Mouse (Mus musculus) erythroblast, adult 5-6 weeks (primary cell): ENCODE results near the gene Ralbp1. TPM values are rescaled to one million over a fixed set of nuclear protein-coding genes. Genes with fewer than 3 reads are reported as not detected.
A peak's percentile ranks its signal among the peaks of the same experiment; 100 is the strongest.

ENCODE experiments used
- ATAC-seq: replicated peaks from 2 replicates; pipeline ENCODE4 v1.8.0; 2016; ENCODE audit warnings: moderate number of reproducible peaks, mild to moderate bottlenecking, moderate TSS enrichment, inconsistent platforms; ENCODE audit not compliant: poor library complexity, low FRiP score, severe bottlenecking
- total RNA-seq, 2 experiments: library from RNA; stranded (forward) in 1 of 2; stranded (reverse) in 1 of 2; fragments of 150-400 nt in 1 of 2; fragments of 200-764, 138-1000 nt in 1 of 2; gene quantifications; 2 replicates each; pipeline versions ENCODE4 v1.2.3 to v1.2.4; 2015 to 2017; ENCODE audit warnings: low replicate concordance in 2 of 2

The Ralbp1 gene
- total RNA-seq (2015; ENCODE audit: low replicate concordance), result 24.0 and 35.5 TPM in 2 replicates
- 83.8 and 90.1 TPM in 2 replicates for total RNA-seq (2017; ENCODE audit: low replicate concordance)

DNA sequence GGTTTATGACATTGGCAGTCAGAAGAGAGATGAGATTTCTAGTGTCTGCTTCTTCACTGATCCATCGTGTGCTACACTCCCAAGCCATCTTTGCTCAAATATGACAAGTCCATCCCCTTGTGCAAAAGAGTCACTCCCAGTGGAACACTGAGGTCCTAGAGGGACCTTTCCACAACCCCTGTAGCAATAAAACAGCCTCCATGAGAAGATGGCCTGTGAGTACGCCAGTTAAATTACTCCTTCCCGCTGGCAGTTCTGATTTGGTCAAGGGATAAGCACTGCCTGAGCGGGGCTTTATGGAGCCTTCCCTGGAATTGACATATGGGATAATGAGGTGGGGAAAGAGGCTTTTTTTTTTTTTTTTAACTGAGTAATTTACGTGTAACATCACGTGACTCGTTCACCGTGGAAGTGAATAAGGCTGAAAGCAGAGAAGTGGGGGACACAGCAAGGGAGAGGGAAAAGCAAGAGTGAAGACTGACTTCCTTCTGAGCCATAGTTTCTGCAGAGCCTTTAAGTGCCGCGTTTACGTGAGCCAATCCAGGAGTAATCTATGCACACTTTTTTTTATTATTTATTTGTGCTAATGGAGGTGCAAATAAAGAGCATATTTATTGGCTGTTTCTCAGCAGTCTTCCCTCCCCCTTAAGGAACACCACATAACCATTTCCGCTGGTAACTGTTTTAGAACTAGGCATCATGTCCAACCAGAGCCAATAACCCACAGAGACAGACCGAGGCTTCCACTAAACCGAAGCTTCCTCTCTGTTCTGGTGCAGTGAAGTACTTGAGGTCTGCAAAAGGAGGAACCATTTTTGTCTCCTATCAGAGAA lies at the start of gene Ralbp1:
Gene Ralbp1, minus strand, starts transcription at position 102 of the 833 bp plus-strand sequence.
- ATAC-seq, result 0 out of 2 replicates have a peak, but pooled peaks have one; percentile 12

DNA sequence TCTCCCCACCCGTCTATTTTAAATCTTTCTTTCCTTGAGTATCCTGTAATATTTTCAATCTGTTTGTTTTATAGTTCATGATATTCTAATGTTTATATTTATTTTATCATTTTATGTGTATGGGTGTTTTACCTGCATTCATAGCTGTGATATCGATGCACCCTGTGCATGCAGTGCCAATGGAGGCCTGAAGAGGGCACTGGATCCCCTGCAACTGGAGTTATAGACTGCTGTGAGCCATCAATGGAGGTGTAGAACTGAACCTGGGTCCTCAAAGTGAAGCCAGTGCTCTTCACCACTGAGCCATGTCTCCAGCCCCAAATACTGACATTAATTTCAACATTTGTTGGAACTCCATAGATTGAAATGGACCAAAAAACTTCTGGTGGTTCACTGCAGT lies 48.1 kb upstream of the Ralbp1 start:
- ATAC-seq, result peak; percentile 79

DNA sequence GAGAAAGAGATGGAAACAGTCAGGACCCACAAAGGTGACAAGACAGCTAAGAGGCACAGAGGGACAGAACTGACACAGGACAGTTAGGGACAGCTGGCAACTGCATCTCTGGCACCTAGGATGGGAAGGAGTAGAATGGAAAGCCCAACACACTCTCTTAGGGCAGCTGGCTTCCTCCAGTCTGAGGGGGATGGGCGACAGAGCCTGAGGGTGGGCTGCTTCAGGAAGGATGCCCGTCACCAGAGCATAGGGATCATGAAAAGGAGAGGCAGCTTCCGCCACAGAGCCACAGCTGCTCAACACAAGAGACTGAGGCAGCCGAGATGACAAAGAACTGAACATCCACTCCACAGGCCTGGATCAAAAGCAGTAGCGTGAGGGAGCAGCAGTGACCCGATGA lies 45.9 kb upstream of the Ralbp1 start:
- no peak for ATAC-seq

DNA sequence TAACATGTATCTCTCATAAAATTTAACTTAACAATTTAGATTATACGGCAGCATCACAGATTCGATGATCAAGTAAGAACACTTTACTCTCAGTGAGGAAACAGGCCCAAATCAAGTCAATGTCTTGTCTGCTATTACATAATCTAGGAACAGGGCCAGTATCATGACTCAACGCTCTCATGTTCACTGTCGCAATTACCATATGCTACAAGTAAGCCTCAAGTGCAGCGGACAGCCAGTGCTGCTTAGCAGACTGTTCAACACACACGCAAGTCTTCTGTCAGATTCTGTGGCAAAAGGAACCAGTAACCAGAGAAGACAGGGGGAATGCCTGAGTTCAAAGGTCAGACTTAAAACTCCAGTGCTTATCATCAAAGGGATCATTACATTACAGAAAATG lies 45.4 kb upstream of the Ralbp1 start:
- no peak for ATAC-seq

DNA sequence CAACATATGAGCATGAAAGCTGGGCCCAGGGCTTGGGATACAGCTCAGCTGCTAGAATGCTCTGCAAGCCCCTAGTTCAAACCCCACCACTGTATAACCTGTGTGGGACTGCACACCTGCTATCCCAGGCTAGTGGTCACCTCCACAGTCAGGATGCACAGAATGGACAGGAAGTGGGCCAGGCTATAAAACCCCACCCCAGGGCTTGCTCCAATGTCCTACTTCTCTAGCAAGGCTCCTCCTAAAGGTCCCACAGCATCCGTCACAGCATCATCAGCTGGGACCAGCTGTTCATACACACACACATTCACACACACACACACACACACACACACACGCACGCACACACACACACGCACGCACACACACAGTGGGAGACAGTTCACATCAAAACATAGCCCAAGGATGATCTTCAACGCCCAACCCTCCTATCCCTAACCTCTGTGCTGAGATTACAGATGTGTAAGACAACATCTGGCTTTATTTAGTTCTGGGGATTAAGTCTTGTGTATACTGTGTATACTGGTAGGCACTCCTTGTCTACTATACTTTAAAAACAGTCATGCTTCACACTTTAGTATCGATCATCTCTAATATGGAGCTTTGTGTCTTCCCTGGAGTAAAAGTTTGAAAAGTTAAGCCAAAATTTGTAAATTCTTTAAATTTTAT lies 44.7 kb upstream of the Ralbp1 start:
- no peak for ATAC-seq

DNA sequence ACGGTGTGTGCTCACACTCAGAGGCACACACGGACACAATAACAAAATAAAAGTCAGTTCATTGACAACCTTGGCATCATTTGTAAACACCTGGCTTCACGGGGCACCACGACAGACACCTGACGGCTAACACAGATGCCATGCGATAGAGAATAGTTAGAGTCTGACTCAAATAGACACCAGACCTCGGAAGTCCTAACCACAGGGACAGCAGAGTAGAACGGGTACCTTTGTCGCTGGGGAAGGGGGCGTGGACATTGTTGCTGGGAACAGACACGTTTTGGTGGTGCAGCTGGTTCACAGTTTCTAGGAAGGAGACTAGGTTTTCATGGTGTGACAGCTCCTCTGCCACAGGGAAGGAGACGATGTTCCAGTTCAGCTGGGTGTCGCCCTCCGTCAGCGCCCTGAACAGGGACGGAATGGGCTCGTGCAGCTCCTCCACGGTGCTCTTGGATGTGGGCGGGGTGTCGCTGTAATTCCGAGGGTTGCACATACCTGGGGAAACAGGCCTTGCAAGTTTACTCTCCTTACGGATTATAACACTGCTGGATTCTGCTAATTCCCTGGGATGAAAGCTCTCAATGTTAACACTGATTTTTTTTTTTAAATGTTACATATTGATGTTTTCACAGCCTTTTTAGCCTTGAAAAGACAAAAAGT lies 43.9 kb upstream of the Ralbp1 start:
- ATAC-seq, result no peak

DNA sequence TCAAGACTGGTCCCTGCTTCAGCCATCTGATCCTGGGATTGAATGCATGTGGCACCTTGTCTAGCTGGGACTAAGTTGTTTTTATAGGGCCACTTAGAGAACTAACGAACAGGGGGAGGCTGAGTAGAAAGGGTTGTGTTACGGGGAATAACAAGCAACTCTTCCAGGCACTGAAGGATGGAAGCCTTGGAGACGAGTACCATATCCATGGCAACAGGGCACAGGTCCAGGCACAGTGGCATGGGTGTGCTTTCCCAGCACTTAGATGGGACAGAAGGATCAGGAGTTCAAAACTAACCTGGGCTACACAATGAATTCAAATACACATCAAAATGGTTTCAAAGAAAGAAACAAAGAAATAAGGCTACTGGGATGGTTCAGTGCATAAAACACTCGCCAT lies 41.5 kb upstream of the Ralbp1 start:
- ATAC-seq, result no peak

DNA sequence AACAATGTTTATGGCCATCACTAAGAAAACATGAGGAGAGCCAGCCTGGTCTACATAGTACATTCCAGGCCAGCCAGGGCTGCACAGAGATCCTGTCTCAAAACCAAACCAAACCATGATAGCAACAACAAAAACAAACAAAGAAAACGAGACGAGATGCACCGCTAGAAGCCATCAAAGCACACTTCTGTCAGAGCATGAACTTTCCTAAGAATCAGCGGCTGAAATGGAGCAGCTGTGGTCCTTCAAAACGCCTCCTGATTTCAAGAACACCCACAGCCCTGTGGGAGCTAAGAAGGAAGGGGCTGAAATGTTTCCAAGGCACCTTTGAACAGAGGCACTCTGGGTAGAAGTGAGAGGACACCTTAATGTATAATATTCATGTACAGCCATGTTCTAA lies 38.6 kb upstream of the Ralbp1 start:
- no peak for ATAC-seq

DNA sequence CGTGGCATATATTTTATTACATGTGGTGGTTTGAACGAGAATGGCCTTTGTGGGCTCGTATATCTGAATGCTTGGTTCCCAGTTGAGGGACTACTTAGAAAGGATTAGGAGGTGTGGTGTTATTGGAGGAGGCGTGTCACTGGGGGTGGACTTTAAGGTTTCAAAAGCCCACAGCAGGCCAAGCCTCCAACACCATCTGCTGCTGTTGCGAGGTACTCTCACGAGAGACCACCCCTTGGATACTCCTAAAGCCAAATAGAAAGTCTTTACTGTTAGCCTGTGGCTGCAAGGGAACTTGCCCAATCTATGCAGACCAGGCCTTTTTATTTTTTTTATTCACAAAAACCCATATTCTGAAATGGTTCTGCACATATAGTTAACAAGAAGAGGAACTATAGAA lies 36.4 kb upstream of the Ralbp1 start:
- no peak for ATAC-seq

DNA sequence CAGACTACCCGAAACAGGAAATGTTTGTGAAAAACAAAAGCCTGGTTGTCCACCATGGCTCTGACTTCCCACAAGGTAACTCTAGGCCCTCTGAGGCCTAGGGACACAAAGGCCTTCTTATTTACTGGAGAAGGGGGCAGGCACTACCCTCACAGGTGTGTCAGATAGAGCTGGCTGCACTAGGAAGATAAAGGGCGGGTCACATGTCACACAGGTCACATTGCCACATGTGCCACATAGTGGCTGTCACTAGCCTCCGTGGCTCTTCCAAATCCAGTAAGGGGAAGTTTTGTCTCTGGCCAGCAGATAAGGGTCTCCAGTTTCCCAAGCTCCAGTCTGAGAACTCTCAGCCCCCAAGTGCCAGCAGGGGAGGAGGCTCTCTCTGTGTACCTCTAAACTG lies 33.6 kb upstream of the Ralbp1 start:
- ATAC-seq, result peak; percentile 63

DNA sequence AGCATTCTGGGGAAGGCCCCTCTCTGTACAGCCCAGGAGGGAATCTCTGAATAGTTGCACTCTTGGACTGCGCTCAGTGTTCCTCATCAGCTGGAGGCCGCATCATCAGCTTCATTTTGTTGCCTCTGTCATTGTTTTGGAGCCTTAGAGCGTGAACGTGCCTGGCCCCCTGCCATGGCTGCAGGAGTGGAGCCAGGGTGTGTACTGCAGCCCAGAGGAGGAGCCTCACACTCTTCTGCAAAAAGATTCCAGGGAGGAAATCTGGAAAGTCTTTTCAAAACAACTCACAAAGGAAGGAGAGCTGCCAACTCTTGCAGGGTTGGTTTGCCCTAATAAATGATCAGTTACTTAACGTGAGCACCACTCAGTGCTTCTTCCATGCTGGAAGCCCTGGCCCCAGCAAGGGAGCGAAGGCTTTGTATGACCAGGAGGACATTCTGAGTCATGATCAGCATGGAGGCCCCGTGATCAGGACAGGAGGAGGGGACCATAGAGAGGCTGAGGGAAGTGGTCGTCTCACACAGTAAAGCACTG lies 30.6 kb upstream of the Ralbp1 start:
- no peak for ATAC-seq

DNA sequence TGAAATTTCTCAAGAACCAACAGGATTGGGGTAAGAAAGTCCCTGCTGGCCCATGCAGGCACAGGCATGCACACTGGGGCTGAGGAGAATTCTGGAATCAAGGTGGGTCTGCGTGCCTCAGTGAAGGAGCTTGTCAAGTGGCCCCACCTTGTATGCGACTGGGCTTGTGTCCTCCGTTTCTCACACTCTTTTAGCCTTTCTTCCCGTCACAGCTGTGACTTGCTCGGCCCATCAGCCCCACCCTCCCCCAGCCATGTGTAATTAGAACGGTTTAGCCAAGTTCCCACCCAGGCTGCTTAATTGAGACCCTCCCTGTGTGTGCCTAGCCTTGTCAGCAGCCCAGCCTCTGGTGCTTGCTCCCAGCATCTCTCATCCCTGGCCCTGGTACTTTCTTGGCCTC lies 28.5 kb upstream of the Ralbp1 start:
- ATAC-seq, result no peak

DNA sequence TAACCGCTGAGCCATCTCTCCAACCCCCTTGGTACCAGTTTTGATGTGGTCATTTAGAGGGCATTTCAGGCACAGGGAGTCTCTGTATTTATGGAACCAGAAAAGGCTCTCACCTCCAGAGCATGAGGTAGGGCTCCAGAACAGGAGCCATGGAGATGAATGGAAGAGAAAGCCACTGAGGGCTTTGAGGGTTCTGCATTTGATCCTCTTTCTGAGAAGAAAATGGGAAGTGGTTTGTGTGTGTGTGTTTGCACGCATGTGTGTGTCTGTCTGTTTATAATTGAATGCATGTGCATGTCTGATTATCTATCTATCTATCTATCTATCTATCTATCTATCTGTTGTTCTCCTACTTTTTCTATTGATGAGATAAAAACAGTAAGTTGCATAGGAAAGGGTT lies 26.6 kb upstream of the Ralbp1 start:
- ATAC-seq, result no peak

DNA sequence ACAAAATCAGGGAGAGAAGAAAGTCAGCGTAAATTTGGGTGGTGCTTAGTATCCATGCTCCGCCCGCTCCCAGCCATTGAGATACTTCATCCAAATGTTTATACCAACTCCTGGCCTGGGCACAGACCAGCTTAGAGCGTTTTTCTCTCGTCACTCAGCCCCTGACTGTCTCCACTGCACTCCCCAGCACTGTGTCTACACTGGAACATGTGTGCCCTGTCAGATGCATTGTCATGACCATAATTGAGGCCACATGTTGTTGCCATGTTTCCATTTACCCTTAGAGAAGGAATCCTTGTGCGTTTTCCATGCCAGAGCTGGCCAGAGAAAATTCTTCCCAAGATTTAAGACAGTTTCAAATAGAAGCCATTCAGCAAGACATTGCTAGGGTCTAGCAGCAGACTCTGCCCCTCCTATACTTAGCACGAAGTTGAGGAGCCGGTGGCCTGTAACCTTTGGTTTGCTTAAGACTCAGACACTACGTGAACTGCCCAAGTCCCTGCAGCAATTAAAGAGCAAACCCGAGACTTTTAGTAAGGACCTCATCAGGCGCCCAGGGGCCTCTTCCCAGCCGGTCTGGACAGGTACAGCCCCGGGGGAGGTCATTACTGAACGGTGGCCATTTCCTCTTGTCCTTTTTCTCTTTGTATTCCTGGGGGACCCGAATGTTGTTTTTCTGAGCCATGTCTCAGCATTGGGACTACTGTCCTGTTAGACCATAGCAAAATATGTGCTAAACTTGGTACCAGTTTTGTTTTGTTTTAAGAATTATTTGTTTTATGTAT lies 25.9 kb upstream of the Ralbp1 start:
- no peak for ATAC-seq

DNA sequence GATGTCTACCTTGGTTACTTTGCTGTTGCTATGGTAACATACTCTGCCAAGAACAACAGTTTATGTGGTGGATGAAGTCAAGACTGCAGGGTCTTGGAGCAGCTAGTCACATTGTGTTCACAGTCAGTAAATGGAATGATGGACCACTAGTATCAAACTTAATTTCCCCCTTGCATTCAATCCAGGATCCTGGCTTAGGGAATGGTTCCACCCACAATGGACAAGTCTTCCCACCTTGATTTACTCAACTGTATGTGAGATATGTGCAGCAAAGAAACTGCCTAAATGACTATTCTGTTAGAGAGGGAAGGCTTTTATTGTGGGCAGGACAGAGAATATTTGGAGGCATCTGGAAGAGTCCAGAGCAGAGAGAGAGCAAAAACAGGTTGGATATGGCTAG lies 22.7 kb upstream of the Ralbp1 start:
- ATAC-seq, result no peak

DNA sequence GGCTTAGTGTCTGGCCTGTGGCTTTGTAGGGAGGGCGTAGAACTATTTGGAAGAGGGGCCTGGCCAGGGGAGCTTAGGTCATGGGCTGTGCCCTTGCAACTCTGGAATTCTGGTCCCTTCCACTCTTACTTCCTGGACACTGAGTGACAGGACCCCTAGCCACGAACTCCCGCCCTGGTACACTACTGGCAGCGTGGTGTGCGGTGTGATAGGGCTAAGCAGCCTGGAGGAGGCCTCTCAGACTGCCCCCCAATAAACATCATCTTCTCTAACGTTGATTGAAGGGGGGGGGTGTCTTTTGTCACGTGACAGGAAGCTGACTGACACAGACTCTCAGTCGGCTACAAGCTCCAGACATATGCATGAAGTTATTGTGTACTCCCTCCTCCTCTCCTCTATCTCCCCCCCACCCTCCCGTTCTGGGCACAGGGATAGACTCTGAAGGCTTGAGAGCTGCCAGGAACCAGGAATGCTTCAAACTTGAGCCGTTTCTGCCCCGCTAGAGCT lies 21.4 kb upstream of the Ralbp1 start:
- ATAC-seq, result no peak

DNA sequence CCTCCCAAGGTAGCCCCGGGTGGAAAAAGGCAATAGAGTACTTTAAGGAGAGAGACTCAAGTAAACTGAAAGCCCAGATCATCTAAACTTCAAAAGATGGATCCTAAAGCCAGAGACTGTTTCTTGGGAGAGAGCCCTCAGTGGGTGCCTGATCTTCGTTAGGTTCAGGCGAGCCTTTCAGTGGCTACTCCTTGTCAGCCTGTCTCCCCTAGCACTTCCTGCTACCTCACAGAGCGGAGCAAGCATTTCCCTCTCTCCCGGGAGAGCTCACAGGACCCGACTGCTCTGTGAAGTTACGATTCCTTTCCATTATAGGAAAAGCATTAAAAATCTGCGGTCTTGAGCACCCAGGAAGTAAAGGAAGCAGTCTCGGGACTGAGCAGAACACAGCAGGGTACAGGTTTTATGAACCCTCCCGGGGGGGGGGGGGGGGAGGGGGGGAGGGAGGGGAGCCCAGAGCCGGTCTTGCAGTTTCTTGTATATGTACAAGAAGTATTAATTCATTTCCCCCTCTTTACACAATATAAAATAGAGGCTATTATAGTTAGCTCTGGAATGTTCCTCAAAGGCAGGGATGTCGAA lies 20.8 kb upstream of the Ralbp1 start:
- no peak for ATAC-seq

DNA sequence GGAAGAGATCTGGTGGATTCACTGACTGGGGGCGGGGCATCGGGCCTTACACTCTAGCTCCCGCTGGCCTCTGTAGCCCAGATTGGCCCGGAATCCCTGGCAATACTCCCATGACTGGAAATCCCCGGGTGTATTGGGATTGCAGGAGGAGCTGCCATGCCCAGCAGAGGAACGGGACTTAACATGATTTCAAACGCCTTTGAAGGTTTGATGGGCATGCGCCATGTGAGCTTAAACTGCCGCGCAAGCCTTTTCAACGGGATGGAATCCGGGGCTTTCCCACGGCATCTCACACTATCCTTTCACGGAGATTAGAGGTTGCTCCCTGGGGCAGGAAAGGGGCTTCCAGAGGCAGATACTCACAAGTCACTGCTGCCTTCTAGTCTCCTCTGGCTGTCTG lies 19.6 kb upstream of the Ralbp1 start:
- ATAC-seq, result no peak

DNA sequence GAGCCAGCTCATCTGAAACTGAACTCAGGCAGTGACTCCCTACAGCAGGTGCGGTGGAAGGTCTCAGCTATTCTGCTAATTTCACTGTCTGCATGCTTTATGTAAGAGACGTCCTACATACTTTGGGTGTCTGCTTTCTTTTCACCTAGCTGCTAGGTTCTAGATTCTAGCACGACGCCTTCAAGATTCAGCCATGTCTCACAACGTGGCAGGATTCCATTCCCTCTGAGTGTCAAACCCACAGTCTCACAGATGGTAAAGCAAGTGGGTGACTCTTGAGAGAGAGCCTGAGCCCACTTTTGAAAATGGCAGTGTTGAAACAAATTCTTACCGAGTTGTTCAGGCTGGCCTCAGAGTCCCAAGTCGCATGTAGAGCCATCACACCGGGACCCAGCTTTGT lies 18.2 kb upstream of the Ralbp1 start:
- ATAC-seq, result no peak
